ENCODE assay signal across 10 mouse cellular contexts in genomic region chr15:102013651-102014050, GRCm38 (mm10). TPM values are rescaled to one million over a fixed set of nuclear protein-coding genes. Genes with fewer than 3 reads are reported as not detected.
A peak's percentile ranks its signal among the peaks of the same experiment; 100 is the strongest.
DNase-seq lines count a peak whose midpoint lies in the region; ATAC-seq lines count a peak whose summit lies in the region.
"Had no signal": no experiment of that assay in that cellular context is flagged by ENCODE, and none has a peak within 500 bp of the region (broad histone marks: within the 10 kb centered on the region; RNA-seq: fewer than 3 reads in every experiment).

No protein-coding gene starts in this region.

- DNase-seq in NIH3T3 (ENCODE audit: low read depth) = peak; percentile 67
- no peak for DNase-seq in liver, embryonic 11.5 days (ENCODE audit: low spot score)
- DNase-seq in ovary, postnatal 10 days (ENCODE audit: low spot score) = no peak
- DNase-seq in urinary bladder, adult 2 months (ENCODE audit: low spot score) = no peak
- no peak for DNase-seq in cerebellum, adult 18-20 months

- H3K9ac ChIP-seq in hindbrain, embryonic 15.5 days = no peak overlapping the region
- H3K9ac ChIP-seq in hindbrain, embryonic 13.5 days = no peak overlapping the region
- no peak overlapping the region for H3K9ac ChIP-seq in embryonic facial prominence, embryonic 15.5 days
- H3K9ac ChIP-seq in liver, embryonic 11.5 days (ENCODE audit: low read depth, low read length) = no peak overlapping the region
- H3K9ac ChIP-seq: neural tube, embryonic 13.5 days had no signal

- no peak overlapping the region for H3K4me2 ChIP-seq in hindbrain, embryonic 15.5 days
- no peak overlapping the region for H3K4me2 ChIP-seq in hindbrain, embryonic 13.5 days
- H3K4me2 ChIP-seq in embryonic facial prominence, embryonic 15.5 days (replicated peaks) = no peak overlapping the region
- no peak overlapping the region for H3K4me2 ChIP-seq in liver, embryonic 11.5 days
- H3K4me2 ChIP-seq: neural tube, embryonic 13.5 days had no signal

- no peak overlapping the region for H3K27ac ChIP-seq in hindbrain, embryonic 15.5 days (replicated peaks)
- no peak overlapping the region for H3K27ac ChIP-seq in hindbrain, embryonic 13.5 days
- H3K27ac ChIP-seq in embryonic facial prominence, embryonic 15.5 days (replicated peaks) = no peak overlapping the region
- H3K27ac ChIP-seq in liver, embryonic 11.5 days (ENCODE audit: low read depth, low read length) = peak overlapping the region; percentile 41; the same call in 1 of the 2 replicates
- H3K27ac ChIP-seq: neural tube, embryonic 13.5 days had no signal

- no peak overlapping the region for H3K4me3 ChIP-seq in hindbrain, embryonic 15.5 days
- H3K4me3 ChIP-seq in hindbrain, embryonic 13.5 days = no peak overlapping the region
- no peak overlapping the region for H3K4me3 ChIP-seq in embryonic facial prominence, embryonic 15.5 days (replicated peaks)
- no peak overlapping the region for H3K4me3 ChIP-seq in liver, embryonic 11.5 days (ENCODE audit: low read depth, low read length)
- H3K4me3 ChIP-seq: neural tube, embryonic 13.5 days had no signal

- H3K9me3 ChIP-seq in hindbrain, embryonic 15.5 days = no peaks in the 10 kb centered on the region
- H3K9me3 ChIP-seq in hindbrain, embryonic 13.5 days = no peaks in the 10 kb centered on the region
- no peaks in the 10 kb centered on the region for H3K9me3 ChIP-seq in embryonic facial prominence, embryonic 15.5 days (replicated peaks)
- no peaks in the 10 kb centered on the region for H3K9me3 ChIP-seq in liver, embryonic 11.5 days (ENCODE audit: control insufficient read depth, low read length)
- H3K9me3 ChIP-seq: neural tube, embryonic 13.5 days had no signal

- H3K4me1 ChIP-seq in hindbrain, embryonic 15.5 days (replicated peaks) = peaks cover 3% of the 10 kb centered on the region; the same call in 1 of the 2 replicates
- H3K4me1 ChIP-seq in hindbrain, embryonic 13.5 days (replicated peaks) = peaks cover 17% of the 10 kb centered on the region
- peaks cover 14% of the 10 kb centered on the region for H3K4me1 ChIP-seq in embryonic facial prominence, embryonic 15.5 days
- peaks cover 15% of the 10 kb centered on the region for H3K4me1 ChIP-seq in liver, embryonic 11.5 days (replicated peaks; ENCODE audit: control insufficient read depth, insufficient read depth, low read length)

- no peaks in the 10 kb centered on the region for H3K36me3 ChIP-seq in hindbrain, embryonic 15.5 days
- no peaks in the 10 kb centered on the region for H3K36me3 ChIP-seq in hindbrain, embryonic 13.5 days
- H3K36me3 ChIP-seq in embryonic facial prominence, embryonic 15.5 days = no peaks in the 10 kb centered on the region
- no peaks in the 10 kb centered on the region for H3K36me3 ChIP-seq in liver, embryonic 11.5 days (ENCODE audit: control insufficient read depth, insufficient read depth, low read length)
- H3K36me3 ChIP-seq: neural tube, embryonic 13.5 days had no signal

- ATAC-seq in hindbrain, embryonic 15.5 days (ENCODE audit: low FRiP score, low read depth) = 0 out of 2 replicates have a peak, but pooled peaks have one; percentile 28
- ATAC-seq in hindbrain, embryonic 13.5 days (ENCODE audit: low FRiP score) = no peak
- 0 out of 2 replicates have a peak, but pooled peaks have one; percentile 11 for ATAC-seq in embryonic facial prominence, embryonic 15.5 days (ENCODE audit: insufficient number of reproducible peaks, low FRiP score, low TSS enrichment, low read depth)
- no peak for ATAC-seq in liver, embryonic 11.5 days (replicated peaks; ENCODE audit: low FRiP score)

- H3K27me3 ChIP-seq in hindbrain, embryonic 15.5 days = no peaks in the 10 kb centered on the region
- H3K27me3 ChIP-seq in hindbrain, embryonic 13.5 days = no peaks in the 10 kb centered on the region; the same call in 1 of the 2 replicates
- peaks cover 7% of the 10 kb centered on the region; the same call in 1 of the 2 replicates for H3K27me3 ChIP-seq in embryonic facial prominence, embryonic 15.5 days
- no peaks in the 10 kb centered on the region for H3K27me3 ChIP-seq in liver, embryonic 11.5 days (replicated peaks; ENCODE audit: control insufficient read depth, insufficient read depth, low read length)
- H3K27me3 ChIP-seq: neural tube, embryonic 13.5 days had no signal

- 51% methylated on average over 3 of the region's 3 CpGs for WGBS in hindbrain, embryonic 15.5 days
- WGBS in hindbrain, embryonic 13.5 days = 55% methylated on average over 3 of the region's 3 CpGs
- WGBS in embryonic facial prominence, embryonic 15.5 days = 51% methylated on average over 3 of the region's 3 CpGs
- 50% methylated on average over 3 of the region's 3 CpGs for WGBS in liver, embryonic 11.5 days

RNA-seq across cellular contexts. Expression of gene Krt8, which starts 9.4 kb away (rescaled TPM):
- 3.1 and 4.6 TPM in 2 replicates for polyA plus RNA-seq in hindbrain, embryonic 15.5 days (2015; fragmentation: Nextera tagmentation; extraction: Ambion mirVana)
- polyA plus RNA-seq in hindbrain, embryonic 13.5 days (2015; fragmentation: Nextera tagmentation; extraction: Ambion mirVana) = 4.0 and 6.2 TPM in 2 replicates
- 131 and 181 TPM in 2 replicates for polyA plus RNA-seq in embryonic facial prominence, embryonic 15.5 days (2015; fragmentation: Nextera tagmentation; extraction: Ambion mirVana)
- 103 TPM in 2 replicates for polyA plus RNA-seq in liver, embryonic 11.5 days (2014; fragmentation: Nextera tagmentation; extraction: Ambion mirVana)
- 382 and 417 TPM in 2 replicates for polyA plus RNA-seq in urinary bladder, adult 2 months (2012; rRNA removed)

RNA-seq across cellular contexts. Expression of gene Krt18, which starts 14.3 kb away (rescaled TPM):
- polyA plus RNA-seq in hindbrain, embryonic 15.5 days (2015; fragmentation: Nextera tagmentation; extraction: Ambion mirVana) = 6.9 and 10.4 TPM in 2 replicates
- polyA plus RNA-seq in hindbrain, embryonic 13.5 days (2015; fragmentation: Nextera tagmentation; extraction: Ambion mirVana) = 7.6 and 14.2 TPM in 2 replicates
- 87.8 and 119 TPM in 2 replicates for polyA plus RNA-seq in embryonic facial prominence, embryonic 15.5 days (2015; fragmentation: Nextera tagmentation; extraction: Ambion mirVana)
- 110 and 113 TPM in 2 replicates for polyA plus RNA-seq in liver, embryonic 11.5 days (2014; fragmentation: Nextera tagmentation; extraction: Ambion mirVana)
- 642 and 655 TPM in 2 replicates for polyA plus RNA-seq in urinary bladder, adult 2 months (2012; rRNA removed)

RNA-seq across cellular contexts. Expression of gene Krt78, which starts 59.6 kb away (rescaled TPM):
- not detected in 2 replicates for polyA plus RNA-seq in hindbrain, embryonic 15.5 days (2015; fragmentation: Nextera tagmentation; extraction: Ambion mirVana)
- not detected in 2 replicates for polyA plus RNA-seq in hindbrain, embryonic 13.5 days (2015; fragmentation: Nextera tagmentation; extraction: Ambion mirVana)
- polyA plus RNA-seq in embryonic facial prominence, embryonic 15.5 days (2015; fragmentation: Nextera tagmentation; extraction: Ambion mirVana) = 11.5 and 14.1 TPM in 2 replicates
- polyA plus RNA-seq in liver, embryonic 11.5 days (2014; fragmentation: Nextera tagmentation; extraction: Ambion mirVana) = not detected in 2 replicates
- 2.1 and 3.0 TPM in 2 replicates for polyA plus RNA-seq in urinary bladder, adult 2 months (2012; rRNA removed)
- polyA plus RNA-seq: heart, embryonic 14.5 days; neural tube, embryonic 13.5 days had no signal

RNA-seq across cellular contexts. Expression of gene Eif4b, which starts 59.9 kb away (rescaled TPM):
- polyA plus RNA-seq in hindbrain, embryonic 15.5 days (2015; fragmentation: Nextera tagmentation; extraction: Ambion mirVana) = 77.1 and 79.3 TPM in 2 replicates
- 82.3 and 82.9 TPM in 2 replicates for polyA plus RNA-seq in hindbrain, embryonic 13.5 days (2015; fragmentation: Nextera tagmentation; extraction: Ambion mirVana)
- 107 and 113 TPM in 2 replicates for polyA plus RNA-seq in embryonic facial prominence, embryonic 15.5 days (2015; fragmentation: Nextera tagmentation; extraction: Ambion mirVana)
- polyA plus RNA-seq in liver, embryonic 11.5 days (2014; fragmentation: Nextera tagmentation; extraction: Ambion mirVana) = 154 and 162 TPM in 2 replicates
- 121 and 170 TPM in 2 replicates for polyA plus RNA-seq in urinary bladder, adult 2 months (2012; rRNA removed)

Comparison
In these comparisons a context has a peak if more than half of its experiments do, and no peak if none do; other contexts are left out.
1. ATAC-seq: peak in hindbrain, embryonic 15.5 days (single experiment) and embryonic facial prominence, embryonic 15.5 days (single experiment); none in hindbrain, embryonic 13.5 days (single experiment) and liver, embryonic 11.5 days (single experiment).
2. RNA of gene Krt8, which starts 9.4 kb away (polyA plus RNA-seq): 382 to 417 TPM in urinary bladder, adult 2 months, 131 to 181 TPM in embryonic facial prominence, embryonic 15.5 days and 103 TPM in liver, embryonic 11.5 days; 4.0 to 6.2 TPM in hindbrain, embryonic 13.5 days and 3.1 to 4.6 TPM in hindbrain, embryonic 15.5 days; every median in the first group is over 10 times any median in the second.